Mouse (Mus musculus) liver, embryonic 15.5 days (tissue): ENCODE data around the gene Baz2b. TPM values are rescaled to one million over a fixed set of nuclear protein-coding genes. Genes with fewer than 3 reads are reported as not detected.

Experiments used
- ATAC-seq: fragments of 200-750 bp; cut with Nextera tagmentation; 2 replicates; pipeline ENCODE4 v1.8.0; 2017; ENCODE audit warnings: moderate number of reproducible peaks, mild to moderate bottlenecking, moderate library complexity; ENCODE audit not compliant: insufficient read depth
- H3K27ac ChIP-seq: fragments of 300-500 bp; sonication (generic); replicated peaks from 2 replicates; pipeline ENCODE4 v1.5.1; 2015; ENCODE audit warnings: mild to moderate bottlenecking, inconsistent platforms
- H3K27me3 ChIP-seq: fragments of 300-500 bp; sonication (generic); 2 replicates; pipeline ENCODE4 v1.6.1; 2015; ENCODE audit warnings: mild to moderate bottlenecking, inconsistent platforms
- H3K36me3 ChIP-seq: fragments of 300-500 bp; sonication (generic); replicated peaks from 2 replicates; pipeline ENCODE4 v1.6.1; 2015; ENCODE audit warnings: moderate library complexity, mild to moderate bottlenecking, inconsistent platforms
- H3K4me1 ChIP-seq: fragments of 300-500 bp; sonication (generic); replicated peaks from 2 replicates; pipeline ENCODE4 v1.6.1; 2015; ENCODE audit warnings: inconsistent platforms
- H3K4me2 ChIP-seq: fragments of 300-500 bp; sonication (generic); 2 replicates; pipeline ENCODE4 v1.6.1; 2015; ENCODE audit warnings: moderate library complexity, mild to moderate bottlenecking, inconsistent platforms
- H3K4me3 ChIP-seq: fragments of 300-500 bp; sonication (generic); replicated peaks from 2 replicates; pipeline ENCODE4 v1.5.1; 2015; ENCODE audit warnings: mild to moderate bottlenecking, inconsistent platforms
- H3K9ac ChIP-seq: fragments of 300-500 bp; sonication (generic); 2 replicates; pipeline ENCODE4 v1.6.1; 2015; ENCODE audit warnings: moderate library complexity, mild to moderate bottlenecking, inconsistent platforms
- H3K9me3 ChIP-seq: fragments of 300-500 bp; sonication (generic); replicated peaks from 2 replicates; pipeline ENCODE4 v1.6.1; 2016; ENCODE audit warnings: inconsistent platforms
- WGBS: fragments of 180-500 bp; shearing (Covaris S2); methylation state at CpG from one replicate; pipeline ENCODE4 v1.1.7; 2015; ENCODE audit warnings: mixed read lengths; ENCODE audit not compliant: insufficient replicate concordance; 5-methylcytosine and 5-hydroxymethylcytosine counted together
- polyA plus RNA-seq: library from polyadenylated mRNA; unstranded; fragments of >200 nt; fragmentation: Nextera tagmentation; extraction: Ambion mirVana; gene quantifications from 2 replicates; pipeline ENCODE4 v1.2.1, GENCODE M21; 2015

Baz2b gene
- polyA plus RNA-seq, 1 experiment from 2014 or later = 14.8 TPM

GRCm38 (mm10) chr2:59997479-59998228, 212.0 kb downstream of the Baz2b start:
- no peak overlapping the region for H3K27ac ChIP-seq
- H3K4me1 ChIP-seq = no peaks in the 10 kb centered on the region; the same call in 1 of the 2 replicates
- WGBS = 59% methylated on average over 8 of the region's 8 CpGs
- no peaks in the 10 kb centered on the region for H3K27me3 ChIP-seq
- H3K4me3 ChIP-seq = no peak overlapping the region
- no peak overlapping the region for H3K4me2 ChIP-seq
- ATAC-seq = no peak
- H3K9ac ChIP-seq = no peak overlapping the region
- H3K9me3 ChIP-seq = no peaks in the 10 kb centered on the region
- 0 out of 2 replicates have a peak, but pooled peaks cover 4% of the 10 kb centered on the region for H3K36me3 ChIP-seq

GRCm38 (mm10) chr2:59996911-59997310, 212.7 kb downstream of the Baz2b start:
- Histone ChIP-seq H3K36me3 (0 out of 2 replicates have a peak, but pooled peaks cover 4% of the 10 kb centered on the region), H3K4me2 (no peak overlapping the region), H3K9me3 (no peaks in the 10 kb centered on the region), H3K4me1 (no peaks in the 10 kb centered on the region), H3K4me3 (no peak overlapping the region), H3K27me3 (no peaks in the 10 kb centered on the region), H3K9ac (no peak overlapping the region), H3K27ac (no peak overlapping the region)
- no peak for ATAC-seq
- WGBS = 88% methylated on average over 5 of the region's 5 CpGs

GRCm38 (mm10) chr2:59993190-59993535, 216.5 kb downstream of the Baz2b start:
- Histone ChIP-seq H3K9ac (no peak overlapping the region), H3K36me3 (no peaks in the 10 kb centered on the region), H3K4me2 (no peak overlapping the region), H3K27me3 (no peaks in the 10 kb centered on the region), H3K4me1 (no peaks in the 10 kb centered on the region; the same call in 1 of the 2 replicates), H3K27ac (no peak overlapping the region), H3K4me3 (no peak overlapping the region), H3K9me3 (no peaks in the 10 kb centered on the region)
- WGBS = 69% methylated on average over 3 of the region's 3 CpGs
- no peak for ATAC-seq

- Histone ChIP-seq H3K9me3 (no peaks in the 10 kb centered on the region), H3K36me3 (no peaks in the 10 kb centered on the region), H3K4me2 (no peak overlapping the region), H3K4me3 (no peak overlapping the region), H3K9ac (no peak overlapping the region), H3K27me3 (no peaks in the 10 kb centered on the region), H3K27ac (no peak overlapping the region), H3K4me1 (no peaks in the 10 kb centered on the region; the same call in 1 of the 2 replicates)
- ATAC-seq = no peak
- 72% methylated on average over 10 of the region's 10 CpGs for WGBS
These were observed 217.0 kb downstream of the Baz2b start for GRCm38 (mm10) chr2:59992488-59993189.

- H3K9me3 ChIP-seq = no peaks in the 10 kb centered on the region
- no peaks in the 10 kb centered on the region; the same call in 1 of the 2 replicates for H3K4me1 ChIP-seq
- H3K4me3 ChIP-seq = no peak overlapping the region
- no peak overlapping the region for H3K27ac ChIP-seq
- no peak for ATAC-seq
- H3K36me3 ChIP-seq = no peaks in the 10 kb centered on the region
- H3K4me2 ChIP-seq = no peak overlapping the region
- no peaks in the 10 kb centered on the region for H3K27me3 ChIP-seq
- H3K9ac ChIP-seq = no peak overlapping the region
These were observed 217.9 kb downstream of the Baz2b start for GRCm38 (mm10) chr2:59991775-59992174.

GRCm38 (mm10) chr2:59987521-59987920, 222.1 kb downstream of the Baz2b start:
- ATAC-seq = no peak
- WGBS = 54% methylated on average over 6 of the region's 6 CpGs
- Histone ChIP-seq H3K4me1 (no peaks in the 10 kb centered on the region; the same call in 1 of the 2 replicates), H3K4me3 (no peak overlapping the region), H3K27ac (no peak overlapping the region), H3K9ac (no peak overlapping the region), H3K27me3 (no peaks in the 10 kb centered on the region), H3K4me2 (no peak overlapping the region), H3K9me3 (no peaks in the 10 kb centered on the region), H3K36me3 (no peaks in the 10 kb centered on the region)

GRCm38 (mm10) chr2:59979488-59980220, 230.0 kb downstream of the Baz2b start:
- Histone ChIP-seq H3K9me3 (no peaks in the 10 kb centered on the region), H3K36me3 (peaks cover 25% of the 10 kb centered on the region; the same call in 1 of the 2 replicates), H3K27me3 (no peaks in the 10 kb centered on the region), H3K4me1 (0 out of 2 replicates have a peak, but pooled peaks cover under 1% of the 10 kb centered on the region), H3K4me3 (no peak overlapping the region), H3K27ac (no peak overlapping the region), H3K9ac (no peak overlapping the region), H3K4me2 (no peak overlapping the region)
- WGBS = 61% methylated on average over 6 of the region's 6 CpGs
- no peak for ATAC-seq

- H3K27ac ChIP-seq = no peak overlapping the region
- H3K9me3 ChIP-seq = no peaks in the 10 kb centered on the region
- no peak overlapping the region for H3K9ac ChIP-seq
- no peak overlapping the region for H3K4me3 ChIP-seq
- H3K4me2 ChIP-seq = no peak overlapping the region
- H3K4me1 ChIP-seq = peaks cover 14% of the 10 kb centered on the region
- H3K27me3 ChIP-seq = no peaks in the 10 kb centered on the region
- 79% methylated on average over 5 of the region's 5 CpGs for WGBS
- H3K36me3 ChIP-seq = peaks cover 25% of the 10 kb centered on the region; the same call in 1 of the 2 replicates
- ATAC-seq = no peak
These were observed 233.0 kb downstream of the Baz2b start for GRCm38 (mm10) chr2:59976680-59977079.

GRCm38 (mm10) chr2:59975772-59976171, 233.9 kb downstream of the Baz2b start:
- Histone ChIP-seq H3K27me3 (no peaks in the 10 kb centered on the region), H3K9me3 (no peaks in the 10 kb centered on the region), H3K4me3 (no peak overlapping the region), H3K4me1 (peaks cover 14% of the 10 kb centered on the region), H3K36me3 (peaks cover 25% of the 10 kb centered on the region; the same call in 1 of the 2 replicates), H3K27ac (no peak overlapping the region), H3K9ac (no peak overlapping the region), H3K4me2 (no peak overlapping the region)
- 70% methylated on average over 6 of the region's 6 CpGs for WGBS
- ATAC-seq = no peak

GRCm38 (mm10) chr2:59973962-59974361, 235.7 kb downstream of the Baz2b start:
- no peaks in the 10 kb centered on the region for H3K27me3 ChIP-seq
- H3K36me3 ChIP-seq = peaks cover 28% of the 10 kb centered on the region
- WGBS = 55% methylated on average over 5 of the region's 5 CpGs
- no peak overlapping the region for H3K9ac ChIP-seq
- H3K4me2 ChIP-seq = no peak overlapping the region
- no peak overlapping the region for H3K4me3 ChIP-seq
- no peak for ATAC-seq
- H3K27ac ChIP-seq = no peak overlapping the region
- H3K4me1 ChIP-seq = peaks cover 14% of the 10 kb centered on the region
- H3K9me3 ChIP-seq = no peaks in the 10 kb centered on the region

- Histone ChIP-seq H3K9me3 (no peaks in the 10 kb centered on the region), H3K9ac (no peak overlapping the region), H3K36me3 (peaks cover 32% of the 10 kb centered on the region), H3K27me3 (no peaks in the 10 kb centered on the region), H3K4me3 (no peak overlapping the region), H3K4me2 (no peak overlapping the region), H3K27ac (no peak overlapping the region), H3K4me1 (peaks cover 14% of the 10 kb centered on the region)
- ATAC-seq = no peak; the same call in 1 of the 2 replicates
- 37% methylated on average over 4 of the region's 4 CpGs for WGBS
These were observed 236.5 kb downstream of the Baz2b start for GRCm38 (mm10) chr2:59973104-59973641.
